Mouse (Mus musculus): Measurements from ENCODE around the gene Ptges. TPM values are rescaled to one million over a fixed set of nuclear protein-coding genes. Genes with fewer than 3 reads are reported as not detected.

The Ptges gene
- total RNA-seq, 2 experiments from 2014 or later: 12.5 TPM; not detected in 1

GRCm38 (mm10) chr2:30904231-30904630, 25.4 kb downstream of the Ptges start:
- ATAC-seq (replicated peaks; ENCODE audit: low FRiP score, poor library complexity, severe bottlenecking): no peak

GRCm38 (mm10) chr2:30902726-30903722, 26.6 kb downstream of the Ptges start:
- no peak for ATAC-seq (replicated peaks; ENCODE audit: low FRiP score, poor library complexity, severe bottlenecking)

GRCm38 (mm10) chr2:30902256-30902655, 27.4 kb downstream of the Ptges start:
- ATAC-seq (replicated peaks; ENCODE audit: low FRiP score, poor library complexity, severe bottlenecking): no peak

GRCm38 (mm10) chr2:30901646-30902160, 28.0 kb downstream of the Ptges start:
- no peak for ATAC-seq (replicated peaks; ENCODE audit: low FRiP score, poor library complexity, severe bottlenecking)

- no peak for ATAC-seq (replicated peaks; ENCODE audit: low FRiP score, poor library complexity, severe bottlenecking)
Measured at GRCm38 (mm10) chr2:30899397-30900069, 30.1 kb downstream of the Ptges start.

- ATAC-seq (replicated peaks; ENCODE audit: low FRiP score, poor library complexity, severe bottlenecking): no peak
Measured at GRCm38 (mm10) chr2:30897291-30897690, 32.4 kb downstream of the Ptges start.

GRCm38 (mm10) chr2:30893946-30894345, 35.7 kb downstream of the Ptges start:
- ATAC-seq (replicated peaks; ENCODE audit: low FRiP score, poor library complexity, severe bottlenecking): no peak

GRCm38 (mm10) chr2:30893399-30893798, 36.3 kb downstream of the Ptges start:
- ATAC-seq (replicated peaks; ENCODE audit: low FRiP score, poor library complexity, severe bottlenecking): no peak

GRCm38 (mm10) chr2:30891002-30891401, 38.7 kb downstream of the Ptges start:
- peak; percentile 55; the same call in 1 of the 2 replicates for ATAC-seq (replicated peaks; ENCODE audit: low FRiP score, poor library complexity, severe bottlenecking)

GRCm38 (mm10) chr2:30885453-30886163, 44.1 kb downstream of the Ptges start:
- no peak for ATAC-seq (replicated peaks; ENCODE audit: low FRiP score, poor library complexity, severe bottlenecking)

- ATAC-seq (replicated peaks; ENCODE audit: low FRiP score, poor library complexity, severe bottlenecking): no peak
Measured at GRCm38 (mm10) chr2:30884852-30885373, 44.8 kb downstream of the Ptges start.

- no peak for ATAC-seq (replicated peaks; ENCODE audit: low FRiP score, poor library complexity, severe bottlenecking)
Measured at GRCm38 (mm10) chr2:30881215-30881614, 48.4 kb downstream of the Ptges start.

GRCm38 (mm10) chr2:30879481-30879880, 50.2 kb downstream of the Ptges start:
- no peak for ATAC-seq (replicated peaks; ENCODE audit: low FRiP score, poor library complexity, severe bottlenecking)

- ATAC-seq (replicated peaks; ENCODE audit: low FRiP score, poor library complexity, severe bottlenecking): no peak
Measured at GRCm38 (mm10) chr2:30875621-30876432, 53.8 kb downstream of the Ptges start.

- no peak for ATAC-seq (replicated peaks; ENCODE audit: low FRiP score, poor library complexity, severe bottlenecking)
Measured at GRCm38 (mm10) chr2:30875096-30875495, 54.6 kb downstream of the Ptges start.

GRCm38 (mm10) chr2:30874445-30874844, 55.2 kb downstream of the Ptges start:
- no peak for ATAC-seq (replicated peaks; ENCODE audit: low FRiP score, poor library complexity, severe bottlenecking)

GRCm38 (mm10) chr2:30872669-30873068, 57.0 kb downstream of the Ptges start:
- ATAC-seq (replicated peaks; ENCODE audit: low FRiP score, poor library complexity, severe bottlenecking): no peak

GRCm38 (mm10) chr2:30870863-30871262, 58.8 kb downstream of the Ptges start:
- no peak for ATAC-seq (replicated peaks; ENCODE audit: low FRiP score, poor library complexity, severe bottlenecking)

- no peak for ATAC-seq (replicated peaks; ENCODE audit: low FRiP score, poor library complexity, severe bottlenecking)
Measured at GRCm38 (mm10) chr2:30865426-30865825, 64.2 kb downstream of the Ptges start.
